Mouse (Mus musculus): ENCODE results near the gene Olfr1302. TPM values are rescaled to one million over a fixed set of nuclear protein-coding genes. Genes with fewer than 3 reads are reported as not detected.

Gene Olfr1302
- total RNA-seq (2012; rRNA removed) (not detected in 2 replicates), polyA plus RNA-seq (2012; ENCODE audit: insufficient read depth in 1 of 2, insufficient read length in 2 of 2, low read depth in 1 of 2, low replicate concordance in 2 of 2, missing spikeins in 1 of 2) (not detected)

DNA sequence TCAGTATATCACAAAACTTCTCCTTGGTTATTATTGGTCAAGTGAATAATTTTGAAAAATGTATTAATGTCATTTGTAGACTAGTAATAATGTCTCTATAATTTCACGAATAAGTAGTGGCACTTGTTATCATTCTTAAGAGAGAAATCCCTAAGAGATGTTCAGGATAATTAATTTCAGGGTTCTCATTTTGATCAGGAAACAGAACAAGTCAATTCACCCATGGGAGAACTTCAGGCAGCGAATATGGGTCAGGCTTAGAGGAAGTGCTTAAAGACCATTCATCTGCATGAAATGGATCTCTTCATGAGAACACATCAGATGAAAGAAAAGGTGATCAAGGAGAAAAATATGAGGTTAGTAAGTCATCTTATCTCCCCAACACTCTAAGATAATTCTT, at the start of gene Olfr1302:
Gene Olfr1302 (plus strand): TSS at position 301 of the 400 bp plus-strand sequence.
- H3K9ac ChIP-seq (ENCODE audit: control insufficient read depth, low read depth, low read length, poor library complexity, severe bottlenecking) = no peak within 1 kb of the TSS
- no peak for DNase-seq (ENCODE audit: low read depth, low spot score)
- TF ChIP-seq HCFC1 (IDR thresholded peaks at IDR 0.05; ENCODE audit: low read depth, low read length) (no peak), SIN3A (IDR thresholded peaks at IDR 0.05; ENCODE audit: low read length) (no peak), TAL1 (IDR thresholded peaks at IDR 0.05; ENCODE audit: low read length) (no peak), ELF1 (IDR thresholded peaks at IDR 0.05; ENCODE audit: low read depth, low read length) (no peak), MEF2A (IDR thresholded peaks at IDR 0.05; ENCODE audit: extremely low read depth, insufficient replicate concordance, low read depth, low read length, poor library complexity, severe bottlenecking) (no peak), ZNF384 (IDR thresholded peaks at IDR 0.05; ENCODE audit: low read depth, low read length) (no peak), ZMIZ1 (IDR thresholded peaks at IDR 0.05; ENCODE audit: low read depth, low read length) (no peak), RCOR1 (IDR thresholded peaks at IDR 0.05; ENCODE audit: low read depth, low read length) (no peak), POLR2AphosphoS2 (IDR thresholded peaks at IDR 0.05; ENCODE audit: low read length) (no peak), E2F4 (IDR thresholded peaks at IDR 0.05; ENCODE audit: borderline replicate concordance, low read depth, low read length) (no peak), SMC3 (IDR thresholded peaks at IDR 0.05; ENCODE audit: low read depth, low read length) (no peak), GATA1 (IDR thresholded peaks at IDR 0.05; ENCODE audit: low read depth, low read length) (no peak), MAZ (IDR thresholded peaks at IDR 0.05; ENCODE audit: low read depth, low read length) (no peak), KAT2A (conservative IDR thresholded peaks at IDR 0.05; ENCODE audit: low read depth, low read length) (no peak), CHD2 (IDR thresholded peaks at IDR 0.05; ENCODE audit: low read length) (no peak), JUND (IDR thresholded peaks at IDR 0.05; ENCODE audit: low read depth, low read length) (no peak)
- H3K4me3 ChIP-seq (ENCODE audit: control insufficient read depth in 1 of 2, insufficient read depth in 1 of 2, low read depth in 2 of 2, low read length in 2 of 2) = no peak within 1 kb of the TSS
- no peaks in the 10 kb centered on the region for H3K36me3 ChIP-seq (ENCODE audit: control insufficient read depth in 1 of 2, insufficient read depth in 2 of 2, low read length in 2 of 2)
- H3K9me3 ChIP-seq (replicated peaks; ENCODE audit: insufficient read depth, low read length) = no peaks in the 10 kb centered on the region
- no peaks in the 10 kb centered on the region for H3K27me3 ChIP-seq (ENCODE audit: control insufficient read depth in 1 of 2, insufficient read depth in 2 of 2, low read length in 2 of 2)
- H3K4me1 ChIP-seq (ENCODE audit: control insufficient read depth in 1 of 2, insufficient read depth in 2 of 2, low read length in 2 of 2) = no peaks in the 10 kb centered on the region
- H3K79me2 ChIP-seq (ENCODE audit: control insufficient read depth, insufficient read depth, low read length, poor library complexity) = no peaks in the 10 kb centered on the region
- H3K27ac ChIP-seq (ENCODE audit: control insufficient read depth, low read depth, low read length) = no peak within 1 kb of the TSS

- Histone ChIP-seq H3K4me1 (ENCODE audit: control insufficient read depth in 1 of 2, insufficient read depth in 2 of 2, low read length in 2 of 2) (no peaks in the 10 kb centered on the region), H3K79me2 (ENCODE audit: control insufficient read depth, insufficient read depth, low read length, poor library complexity) (no peaks in the 10 kb centered on the region), H3K27ac (ENCODE audit: control insufficient read depth, low read depth, low read length) (no peak within 1 kb of the TSS), H3K9me3 (replicated peaks; ENCODE audit: insufficient read depth, low read length) (no peaks in the 10 kb centered on the region), H3K27me3 (ENCODE audit: control insufficient read depth in 1 of 2, insufficient read depth in 2 of 2, low read length in 2 of 2) (no peaks in the 10 kb centered on the region), H3K36me3 (ENCODE audit: control insufficient read depth in 1 of 2, insufficient read depth in 2 of 2, low read length in 2 of 2) (no peaks in the 10 kb centered on the region), H3K9ac (ENCODE audit: control insufficient read depth, low read depth, low read length, poor library complexity, severe bottlenecking) (no peak within 1 kb of the TSS), H3K4me3 (ENCODE audit: control insufficient read depth in 1 of 2, insufficient read depth in 1 of 2, low read depth in 2 of 2, low read length in 2 of 2) (no peak within 1 kb of the TSS)
- TF ChIP-seq UBTF (IDR thresholded peaks at IDR 0.05; ENCODE audit: borderline replicate concordance, insufficient read depth, low read depth, low read length) (no peak), CHD1 (IDR thresholded peaks at IDR 0.05; ENCODE audit: low read depth, low read length) (no peak), HCFC1 (IDR thresholded peaks at IDR 0.05; ENCODE audit: low read depth, low read length) (no peak), NRF1 (IDR thresholded peaks at IDR 0.05; ENCODE audit: insufficient read depth, low read depth, low read length, poor library complexity, severe bottlenecking) (no peak), JUND (IDR thresholded peaks at IDR 0.05; ENCODE audit: low read depth, low read length) (no peak), SIN3A (IDR thresholded peaks at IDR 0.05; ENCODE audit: low read length) (no peak), ZNF384 (IDR thresholded peaks at IDR 0.05; ENCODE audit: low read depth, low read length) (no peak), POLR2AphosphoS5 (IDR thresholded peaks at IDR 0.05; ENCODE audit: borderline replicate concordance, low read depth, low read length) (no peak), MXI1 (IDR thresholded peaks at IDR 0.05; ENCODE audit: low read depth, low read length) (no peak), TCF12 (IDR thresholded peaks at IDR 0.05; ENCODE audit: low read depth, low read length) (no peak), GABPA (IDR thresholded peaks at IDR 0.05; ENCODE audit: low read depth, low read length) (no peak), MAZ (IDR thresholded peaks at IDR 0.05; ENCODE audit: low read depth, low read length) (no peak), MYC (IDR thresholded peaks at IDR 0.05; ENCODE audit: low read depth, low read length) (no peak), BHLHE40 (IDR thresholded peaks at IDR 0.05; ENCODE audit: borderline replicate concordance, low read depth, low read length) (no peak), USF2 (IDR thresholded peaks at IDR 0.05; ENCODE audit: borderline replicate concordance in 1 of 2, insufficient read depth in 1 of 2, low read depth in 1 of 2, low read length in 2 of 2) (no peak), MAFK (IDR thresholded peaks at IDR 0.05; ENCODE audit: borderline replicate concordance, low read depth, low read length) (no peak), CHD2 (IDR thresholded peaks at IDR 0.05; ENCODE audit: low read length) (no peak)
- DNase-seq (ENCODE audit: low read depth, low spot score) = no peak
These were observed 26.5 kb upstream of the Olfr1302 start, which contains the start of gene Olfr1301 for GRCm38 (mm10) chr2:111750706-111751105. Gene Olfr1301, plus strand, starts transcription at chr2:111751006.
